Mouse (Mus musculus) ES-E14 (cell line): Measurements from ENCODE around the gene Sertad1.

Experiments used
- CHD2 ChIP-seq: IDR thresholded peaks from 2 replicates; pipeline ENCODE4 v1.6.1; 2014; ENCODE audit warnings: mild to moderate bottlenecking, low read depth, low read length, inconsistent platforms
- HCFC1 ChIP-seq: IDR thresholded peaks from 2 replicates; pipeline ENCODE4 v1.6.1; 2012; ENCODE audit warnings: low read length, inconsistent platforms, borderline replicate concordance; ENCODE audit not compliant: insufficient read depth
- ZC3H11A ChIP-seq: IDR thresholded peaks from 2 replicates; pipeline ENCODE4 v1.6.1; 2012; ENCODE audit warnings: low read depth, mild to moderate bottlenecking, inconsistent platforms, low read length, borderline replicate concordance
- ZNF384 ChIP-seq: IDR thresholded peaks from 2 replicates; pipeline ENCODE4 v1.6.1; 2012; ENCODE audit warnings: low read depth, low read length, inconsistent platforms

GRCm38 (mm10) chr7:27446521-27447418 lies 39.9 kb upstream of the Sertad1 start:
- TF ChIP-seq ZC3H11A (no peak), ZNF384 (no peak), CHD2 (no peak), HCFC1 (no peak)
